Mouse (Mus musculus): ENCODE measurements around the gene S100z. TPM values are rescaled to one million over a fixed set of nuclear protein-coding genes. Genes with fewer than 3 reads are reported as not detected.

S100z gene
- polyA plus RNA-seq, 1 experiment = not detected

DNA sequence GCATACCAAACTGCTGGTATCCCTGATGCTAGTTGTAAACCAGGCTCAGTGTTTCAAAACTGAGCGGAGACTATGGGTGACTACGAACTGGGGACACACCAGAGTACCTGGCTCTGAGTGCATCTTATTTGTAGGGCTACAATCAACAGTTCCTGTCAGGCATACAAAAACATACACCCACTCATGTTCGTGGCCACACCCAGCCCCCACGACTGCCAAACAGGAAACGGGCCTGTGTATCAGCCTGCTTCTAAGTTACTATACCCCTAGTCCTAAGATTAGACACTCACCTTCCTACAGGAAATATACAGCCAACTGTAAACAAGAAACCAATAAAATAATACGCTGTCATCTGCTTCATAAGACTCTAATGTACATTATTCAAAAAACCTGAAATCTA is 42.5 kb upstream of the S100z start:
- Histone ChIP-seq H3K79me2 (ENCODE audit: control insufficient read depth, insufficient read depth) (no peaks in the 10 kb centered on the region), H3K79me3 (ENCODE audit: low read depth) (no peaks in the 10 kb centered on the region), H3K36me3 (ENCODE audit: control insufficient read depth, insufficient read depth) (no peaks in the 10 kb centered on the region), H3ac (ENCODE audit: control insufficient read depth, insufficient read length, low read depth) (no peak overlapping the region), H3K4me3 (ENCODE audit: insufficient read depth, poor library complexity, severe bottlenecking) (no peak overlapping the region), H3K27me3 (ENCODE audit: control insufficient read depth, insufficient read depth, insufficient read length) (no peaks in the 10 kb centered on the region)
- no peak for TF ChIP-seq CEBPB (IDR thresholded peaks at IDR 0.05; ENCODE audit: low read depth)
- TF ChIP-seq USF1 (IDR thresholded peaks at IDR 0.05; ENCODE audit: low read depth) = no peak
- TF ChIP-seq CTCF (IDR thresholded peaks at IDR 0.05; ENCODE audit: control insufficient read depth, insufficient read depth, insufficient read length) = no peak
- no peak for TF ChIP-seq MAX (IDR thresholded peaks at IDR 0.05)
- TF ChIP-seq MYOG (IDR thresholded peaks at IDR 0.05; ENCODE audit: control insufficient read depth, extremely low read depth, insufficient read length) = no peak
- TF ChIP-seq MYOD1 (IDR thresholded peaks at IDR 0.05; ENCODE audit: control insufficient read depth, insufficient read length, low read depth) = no peak
- TF ChIP-seq FOSL1 (IDR thresholded peaks at IDR 0.05; ENCODE audit: insufficient read depth, low read length, poor library complexity, severe bottlenecking) = no peak

DNA sequence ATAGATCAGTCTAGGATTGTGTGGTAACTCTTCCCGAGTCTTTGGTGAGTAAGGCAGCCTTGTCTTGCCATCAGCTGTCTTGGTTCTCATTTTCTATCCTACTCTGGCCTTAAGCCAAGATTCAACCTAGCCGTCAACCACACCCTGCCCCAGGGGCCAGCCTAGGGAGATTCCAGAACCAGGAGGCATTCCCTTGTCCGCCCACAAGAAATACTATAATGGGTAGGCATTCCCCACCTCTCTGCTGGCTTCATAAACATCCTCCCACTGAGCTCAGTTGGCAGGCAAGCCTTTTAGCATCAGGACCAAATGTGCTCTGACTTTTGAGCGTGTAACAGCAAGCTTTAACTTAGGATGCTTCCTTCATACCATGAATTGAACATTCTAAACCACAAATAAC is 36.2 kb upstream of the S100z start:
- Histone ChIP-seq H3K79me3 (ENCODE audit: low read depth) (no peaks in the 10 kb centered on the region), H3K36me3 (ENCODE audit: control insufficient read depth, insufficient read depth) (no peaks in the 10 kb centered on the region), H3K4me3 (ENCODE audit: insufficient read depth, poor library complexity, severe bottlenecking) (no peak overlapping the region), H3K27me3 (ENCODE audit: control insufficient read depth, insufficient read depth, insufficient read length) (no peaks in the 10 kb centered on the region), H3K79me2 (ENCODE audit: control insufficient read depth, insufficient read depth) (no peaks in the 10 kb centered on the region), H3ac (ENCODE audit: control insufficient read depth, insufficient read length, low read depth) (no peak overlapping the region)
- TF ChIP-seq MAX (IDR thresholded peaks at IDR 0.05) = no peak
- TF ChIP-seq USF1 (IDR thresholded peaks at IDR 0.05; ENCODE audit: low read depth) = no peak
- TF ChIP-seq FOSL1 (IDR thresholded peaks at IDR 0.05; ENCODE audit: insufficient read depth, low read length, poor library complexity, severe bottlenecking) = no peak
- TF ChIP-seq MYOG (IDR thresholded peaks at IDR 0.05; ENCODE audit: control insufficient read depth, extremely low read depth, insufficient read length) = no peak
- no peak for TF ChIP-seq CEBPB (IDR thresholded peaks at IDR 0.05; ENCODE audit: low read depth)
- TF ChIP-seq CTCF (IDR thresholded peaks at IDR 0.05; ENCODE audit: control insufficient read depth, insufficient read depth, insufficient read length) = no peak
- TF ChIP-seq MYOD1 (IDR thresholded peaks at IDR 0.05; ENCODE audit: control insufficient read depth, insufficient read length, low read depth) = no peak

DNA sequence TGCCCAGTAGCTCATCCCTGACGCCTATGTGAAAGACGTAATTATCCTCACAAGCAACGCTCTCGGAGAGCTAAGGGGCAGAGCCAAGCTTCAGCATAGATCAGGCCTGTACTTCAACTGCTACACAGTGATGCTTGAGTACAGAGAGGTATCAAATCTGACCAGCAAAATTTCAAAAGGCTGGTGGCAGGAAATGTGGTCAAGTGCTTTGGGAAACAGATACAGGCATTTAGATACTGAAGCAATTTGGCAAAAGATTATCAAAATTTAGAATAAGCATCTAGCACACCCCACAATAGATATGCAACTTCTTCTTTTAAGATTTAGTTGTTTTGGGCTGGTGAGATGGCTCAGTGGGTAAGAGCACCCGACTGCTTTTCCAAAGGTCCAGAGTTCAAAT is 31.5 kb upstream of the S100z start:
- no peaks in the 10 kb centered on the region for H3K36me3 ChIP-seq (ENCODE audit: control insufficient read depth, insufficient read depth)
- H3K27me3 ChIP-seq (ENCODE audit: control insufficient read depth, insufficient read depth, insufficient read length) = no peaks in the 10 kb centered on the region
- no peaks in the 10 kb centered on the region for H3K79me2 ChIP-seq (ENCODE audit: control insufficient read depth, insufficient read depth)
- no peak overlapping the region for H3ac ChIP-seq (ENCODE audit: control insufficient read depth, insufficient read length, low read depth)
- no peak overlapping the region for H3K4me3 ChIP-seq (ENCODE audit: insufficient read depth, poor library complexity, severe bottlenecking)
- H3K79me3 ChIP-seq (ENCODE audit: low read depth) = no peaks in the 10 kb centered on the region
- TF ChIP-seq FOSL1 (IDR thresholded peaks at IDR 0.05; ENCODE audit: insufficient read depth, low read length, poor library complexity, severe bottlenecking) = no peak
- no peak for TF ChIP-seq MAX (IDR thresholded peaks at IDR 0.05)
- no peak for TF ChIP-seq CTCF (IDR thresholded peaks at IDR 0.05; ENCODE audit: control insufficient read depth, insufficient read depth, insufficient read length)
- no peak for TF ChIP-seq MYOD1 (IDR thresholded peaks at IDR 0.05; ENCODE audit: control insufficient read depth, insufficient read length, low read depth)
- TF ChIP-seq MYOG (IDR thresholded peaks at IDR 0.05; ENCODE audit: control insufficient read depth, extremely low read depth, insufficient read length) = no peak
- no peak for TF ChIP-seq CEBPB (IDR thresholded peaks at IDR 0.05; ENCODE audit: low read depth)
- TF ChIP-seq USF1 (IDR thresholded peaks at IDR 0.05; ENCODE audit: low read depth) = no peak

DNA sequence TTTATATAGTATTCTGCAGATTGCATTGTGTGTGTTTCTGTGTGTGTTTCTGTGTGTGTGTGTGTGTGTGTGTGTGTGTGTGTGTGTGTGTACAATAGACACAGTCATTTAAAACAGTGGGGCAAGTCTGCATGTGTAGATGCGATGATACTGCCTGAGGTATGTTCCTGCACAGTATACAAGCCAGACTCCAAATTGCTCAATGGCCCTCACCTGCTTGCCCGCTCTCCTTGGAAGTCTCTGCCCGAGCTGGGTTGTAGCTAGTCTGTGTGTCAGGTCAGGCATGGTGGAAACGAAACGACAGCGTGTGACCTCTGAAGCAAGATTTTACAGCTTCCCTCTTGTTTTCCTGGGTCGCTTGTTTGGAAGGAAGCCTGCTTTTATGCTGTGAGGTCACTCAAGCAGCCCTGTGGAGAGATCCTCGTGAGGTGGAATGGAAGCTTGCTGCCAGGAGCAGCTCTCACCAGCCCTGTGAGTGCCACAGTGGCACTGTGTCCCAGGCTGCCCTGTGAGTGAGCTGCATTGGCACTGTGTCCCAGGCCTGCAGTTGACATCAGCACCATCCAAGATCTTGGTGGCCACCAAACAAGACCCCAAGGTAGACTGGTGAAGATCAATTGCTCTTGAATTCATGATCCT is 24.9 kb upstream of the S100z start:
- H3K79me3 ChIP-seq (ENCODE audit: low read depth) = no peaks in the 10 kb centered on the region
- TF ChIP-seq USF1 (IDR thresholded peaks at IDR 0.05; ENCODE audit: low read depth) (no peak), FOSL1 (IDR thresholded peaks at IDR 0.05; ENCODE audit: insufficient read depth, low read length, poor library complexity, severe bottlenecking) (no peak)
- H3K27me3 ChIP-seq (ENCODE audit: control insufficient read depth, insufficient read depth, insufficient read length) = no peaks in the 10 kb centered on the region

DNA sequence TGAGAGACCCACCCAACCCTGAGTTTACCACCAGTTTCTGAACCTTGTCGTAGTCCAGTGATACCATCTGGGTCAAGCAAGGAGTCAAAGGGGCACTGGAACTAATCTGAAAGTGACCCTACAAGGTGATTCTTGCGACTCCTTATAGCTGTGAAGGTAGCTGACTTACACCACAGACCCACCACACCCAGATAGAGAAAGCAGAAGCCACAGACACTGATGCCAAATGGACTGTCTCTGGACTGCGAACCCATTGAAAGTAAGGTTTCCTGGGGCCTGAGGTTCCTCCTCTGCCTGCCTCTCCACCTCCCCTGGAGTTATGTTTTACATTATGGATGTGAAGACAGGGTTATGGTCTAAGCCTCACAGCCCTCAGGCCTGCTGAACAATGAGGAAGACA is 18.1 kb upstream of the S100z start:
- no peaks in the 10 kb centered on the region for H3K79me3 ChIP-seq (ENCODE audit: low read depth)
- no peak overlapping the region for H3K4me3 ChIP-seq (ENCODE audit: insufficient read depth, poor library complexity, severe bottlenecking)
- no peak overlapping the region for H3ac ChIP-seq (ENCODE audit: control insufficient read depth, insufficient read length, low read depth)
- H3K36me3 ChIP-seq (ENCODE audit: control insufficient read depth, insufficient read depth) = no peaks in the 10 kb centered on the region
- no peak for TF ChIP-seq USF1 (IDR thresholded peaks at IDR 0.05; ENCODE audit: low read depth)
- no peak for TF ChIP-seq MYOD1 (IDR thresholded peaks at IDR 0.05; ENCODE audit: control insufficient read depth, insufficient read length, low read depth)
- no peak for TF ChIP-seq MYOG (IDR thresholded peaks at IDR 0.05; ENCODE audit: control insufficient read depth, extremely low read depth, insufficient read length)
- no peak for TF ChIP-seq CEBPB (IDR thresholded peaks at IDR 0.05; ENCODE audit: low read depth)
- TF ChIP-seq MAX (IDR thresholded peaks at IDR 0.05) = no peak
- TF ChIP-seq CTCF (IDR thresholded peaks at IDR 0.05; ENCODE audit: control insufficient read depth, insufficient read depth, insufficient read length) = no peak
- no peak for TF ChIP-seq FOSL1 (IDR thresholded peaks at IDR 0.05; ENCODE audit: insufficient read depth, low read length, poor library complexity, severe bottlenecking)
- no peaks in the 10 kb centered on the region for H3K27me3 ChIP-seq (ENCODE audit: control insufficient read depth, insufficient read depth, insufficient read length)
- H3K79me2 ChIP-seq (ENCODE audit: control insufficient read depth, insufficient read depth) = no peaks in the 10 kb centered on the region

More for the DNA sequence above, 24.9 kb upstream of the S100z start:
- H3K79me2 ChIP-seq (ENCODE audit: control insufficient read depth, insufficient read depth) = no peaks in the 10 kb centered on the region
- H3ac ChIP-seq (ENCODE audit: control insufficient read depth, insufficient read length, low read depth) = no peak overlapping the region
- H3K36me3 ChIP-seq (ENCODE audit: control insufficient read depth, insufficient read depth) = no peaks in the 10 kb centered on the region
- H3K4me3 ChIP-seq (ENCODE audit: insufficient read depth, poor library complexity, severe bottlenecking) = no peak overlapping the region

DNA sequence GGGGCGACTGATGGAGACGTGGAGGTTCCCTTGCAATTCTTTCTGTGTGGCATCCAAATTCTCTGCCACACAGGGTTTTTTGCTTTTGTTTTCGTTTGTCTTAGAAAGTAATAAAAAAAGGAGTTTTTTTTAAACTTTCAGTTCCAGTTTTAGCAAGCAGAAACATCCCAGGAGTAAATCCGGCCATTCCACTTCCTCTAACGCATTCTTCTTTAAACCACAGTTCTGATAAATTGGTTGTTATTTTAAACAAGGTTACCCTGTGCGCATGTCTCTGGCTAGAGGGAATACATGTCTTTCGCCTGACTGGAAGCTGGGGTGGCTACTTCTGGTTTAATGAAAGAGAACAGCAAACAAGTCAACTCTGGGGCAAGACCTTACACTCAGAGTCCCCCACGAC is 16.3 kb upstream of the S100z start:
- no peaks in the 10 kb centered on the region for H3K27me3 ChIP-seq (ENCODE audit: control insufficient read depth, insufficient read depth, insufficient read length)
- H3K36me3 ChIP-seq (ENCODE audit: control insufficient read depth, insufficient read depth) = no peaks in the 10 kb centered on the region
- no peak overlapping the region for H3K4me3 ChIP-seq (ENCODE audit: insufficient read depth, poor library complexity, severe bottlenecking)
- no peaks in the 10 kb centered on the region for H3K79me3 ChIP-seq (ENCODE audit: low read depth)
- no peaks in the 10 kb centered on the region for H3K79me2 ChIP-seq (ENCODE audit: control insufficient read depth, insufficient read depth)
- no peak for TF ChIP-seq MYOG (IDR thresholded peaks at IDR 0.05; ENCODE audit: control insufficient read depth, extremely low read depth, insufficient read length)
- no peak for TF ChIP-seq FOSL1 (IDR thresholded peaks at IDR 0.05; ENCODE audit: insufficient read depth, low read length, poor library complexity, severe bottlenecking)
- no peak for TF ChIP-seq MYOD1 (IDR thresholded peaks at IDR 0.05; ENCODE audit: control insufficient read depth, insufficient read length, low read depth)
- no peak for TF ChIP-seq USF1 (IDR thresholded peaks at IDR 0.05; ENCODE audit: low read depth)
- no peak for TF ChIP-seq MAX (IDR thresholded peaks at IDR 0.05)
- no peak for TF ChIP-seq CEBPB (IDR thresholded peaks at IDR 0.05; ENCODE audit: low read depth)
- no peak for TF ChIP-seq CTCF (IDR thresholded peaks at IDR 0.05; ENCODE audit: control insufficient read depth, insufficient read depth, insufficient read length)
- no peak overlapping the region for H3ac ChIP-seq (ENCODE audit: control insufficient read depth, insufficient read length, low read depth)

All from C2C12 (cell line).